Mouse (Mus musculus): ENCODE data around the gene Il17re.

Il17re gene

DNA sequence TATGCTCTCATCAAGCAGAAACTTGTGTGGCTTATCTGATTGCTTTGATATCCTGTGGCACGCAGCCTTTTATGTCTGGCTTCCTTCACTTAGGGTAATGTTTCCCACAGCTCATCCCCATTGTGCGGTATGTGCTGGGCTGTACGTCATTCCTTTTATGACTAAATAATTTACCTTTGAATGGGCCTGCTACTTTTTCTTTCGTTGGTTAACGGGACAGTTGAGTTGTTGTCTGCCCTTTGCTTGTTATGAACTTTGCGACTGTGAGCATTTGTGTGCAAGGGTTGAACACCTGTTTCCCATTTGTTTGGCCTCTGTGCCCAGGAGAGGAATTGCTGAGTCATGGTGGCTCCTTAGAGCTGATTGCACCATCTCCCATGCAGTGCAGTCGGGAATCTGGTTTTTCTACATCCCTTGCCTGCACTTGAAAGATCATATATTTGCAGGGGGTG lies 28.9 kb downstream of the Il17re start:
- no peak for DNase-seq (ENCODE audit: extremely low read depth, low read depth)

DNA sequence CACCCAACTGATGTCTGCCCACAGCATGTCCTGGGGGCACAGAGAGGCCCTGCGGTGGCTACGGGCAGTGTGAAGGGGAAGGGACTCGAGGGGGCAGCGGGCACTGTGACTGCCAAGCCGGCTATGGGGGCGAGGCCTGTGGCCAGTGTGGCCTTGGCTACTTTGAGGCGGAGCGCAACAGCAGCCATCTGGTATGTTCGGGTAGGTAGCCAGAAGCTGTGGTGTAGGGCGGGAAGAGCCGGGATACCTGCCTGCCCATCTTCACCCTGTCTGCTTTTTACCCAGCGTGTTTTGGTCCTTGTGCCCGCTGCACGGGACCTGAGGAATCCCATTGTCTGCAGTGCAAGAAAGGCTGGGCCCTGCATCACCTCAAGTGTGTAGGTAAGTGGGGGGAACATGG lies 31.1 kb downstream of the Il17re start:
- DNase-seq (ENCODE audit: extremely low read depth, low read depth): no peak

DNA sequence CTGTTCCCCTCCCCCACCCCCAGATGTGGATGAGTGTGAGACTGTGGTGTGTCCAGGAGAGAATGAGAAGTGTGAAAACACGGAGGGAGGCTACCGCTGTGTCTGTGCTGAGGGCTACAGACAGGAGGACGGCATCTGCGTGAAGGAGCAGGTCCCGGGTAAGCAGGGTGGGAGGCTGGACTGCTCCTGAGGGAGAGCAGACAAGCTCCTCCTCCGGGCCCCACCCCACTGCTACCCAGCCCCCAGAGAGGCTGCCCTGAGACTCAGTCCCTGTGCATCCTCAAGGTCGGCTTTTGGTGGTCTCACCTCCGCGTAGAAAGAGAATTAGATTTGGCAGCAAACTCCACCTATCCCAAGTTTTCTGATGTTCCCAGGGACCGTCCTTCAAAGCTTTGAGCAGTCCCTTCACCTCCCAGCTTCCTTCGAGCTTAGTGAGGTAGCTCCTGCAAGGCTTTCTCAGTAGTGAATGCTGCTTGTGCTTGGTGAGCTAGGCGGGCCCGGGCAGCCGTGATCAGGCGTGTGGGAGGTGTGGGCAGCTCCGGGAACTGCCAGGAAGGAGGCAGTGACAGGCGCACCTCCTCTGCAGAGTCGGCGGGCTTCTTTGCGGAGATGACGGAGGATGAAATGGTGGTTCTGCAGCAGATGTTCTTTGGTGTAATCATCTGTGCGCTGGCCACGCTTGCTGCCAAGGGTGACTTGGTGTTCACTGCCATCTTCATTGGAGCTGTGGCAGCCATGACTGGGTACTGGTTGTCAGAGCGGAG lies 34.0 kb downstream of the Il17re start:
- DNase-seq (ENCODE audit: extremely low read depth, low read depth): no peak

DNA sequence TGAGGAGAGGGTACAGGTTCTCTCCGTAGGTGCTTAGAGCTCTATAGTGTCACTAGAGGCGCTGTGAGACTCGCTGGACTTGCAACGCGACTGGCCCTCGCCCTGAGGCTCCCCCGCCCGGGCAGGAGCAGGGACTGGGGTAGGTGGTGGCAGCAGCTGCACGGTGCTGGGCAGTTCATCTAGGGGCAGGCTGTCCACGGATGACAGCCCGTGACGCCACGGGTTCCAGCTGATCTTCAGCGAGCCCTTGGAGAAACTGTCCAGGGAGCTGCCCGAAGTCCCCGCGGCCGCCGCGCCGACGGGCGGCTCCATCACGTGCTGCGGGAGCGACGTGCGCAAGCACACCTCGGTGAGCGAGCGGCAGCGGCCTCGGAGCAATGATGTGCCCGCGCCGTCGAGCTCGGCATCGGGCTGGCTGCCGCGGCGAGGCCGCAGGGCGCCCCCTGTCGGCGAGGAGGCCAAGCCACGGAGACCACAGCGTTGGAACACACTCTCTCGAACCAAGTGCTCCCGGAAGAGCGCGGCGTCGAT lies 36.0 kb downstream of the Il17re start:
- DNase-seq (ENCODE audit: extremely low read depth, low read depth): no peak

DNA sequence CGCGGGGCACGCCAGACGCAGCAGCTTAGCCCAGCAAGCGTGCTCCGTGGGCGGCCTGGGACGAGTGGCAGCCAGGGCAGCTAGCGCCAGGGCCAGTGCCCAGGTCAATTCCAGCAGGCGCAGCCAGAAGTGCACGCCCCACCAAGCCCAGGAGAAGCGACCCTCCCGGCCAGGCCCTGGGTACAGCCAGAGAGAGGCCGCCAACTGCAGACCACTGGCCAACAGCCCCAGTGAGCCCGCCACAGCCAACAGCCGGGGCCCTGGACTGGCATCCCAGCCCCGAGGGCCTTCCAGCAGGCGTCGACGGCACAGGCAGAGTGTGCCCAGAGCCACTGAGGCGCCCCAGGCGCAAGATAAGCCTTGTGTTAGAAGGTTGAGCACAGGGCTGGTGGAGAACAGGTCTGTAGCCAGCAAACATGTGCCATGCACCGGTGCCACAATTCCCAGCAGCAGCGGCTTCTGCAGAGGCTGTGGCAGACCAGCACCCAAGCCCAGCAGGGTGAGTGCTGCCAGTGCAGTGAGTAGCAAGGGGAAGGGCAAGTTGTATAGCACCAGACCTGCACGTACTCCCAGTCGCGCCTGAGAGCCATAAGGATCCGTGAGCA lies 36.9 kb downstream of the Il17re start:
- no peak for DNase-seq (ENCODE audit: extremely low read depth, low read depth)

DNA sequence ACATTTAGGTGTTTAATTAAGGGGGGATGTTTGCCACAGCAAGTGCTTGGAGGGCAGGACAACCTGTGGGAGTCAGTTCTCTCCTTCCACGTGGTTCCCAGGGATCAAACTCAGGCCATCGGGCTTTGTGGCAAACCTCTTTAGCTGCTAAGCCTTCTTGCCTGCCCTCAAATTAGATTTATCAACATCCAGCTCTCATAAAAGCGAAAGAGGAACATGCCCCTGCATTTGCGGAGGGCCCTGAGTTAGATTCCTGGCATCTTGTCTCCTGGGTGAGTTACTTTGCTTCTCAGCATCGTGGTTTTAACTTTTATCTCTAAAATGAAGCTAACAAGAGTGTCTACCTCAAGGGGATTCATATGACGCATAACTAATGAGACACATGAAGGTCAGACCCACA lies 41.1 kb downstream of the Il17re start:
- no peak for DNase-seq (ENCODE audit: extremely low read depth, low read depth)

DNA sequence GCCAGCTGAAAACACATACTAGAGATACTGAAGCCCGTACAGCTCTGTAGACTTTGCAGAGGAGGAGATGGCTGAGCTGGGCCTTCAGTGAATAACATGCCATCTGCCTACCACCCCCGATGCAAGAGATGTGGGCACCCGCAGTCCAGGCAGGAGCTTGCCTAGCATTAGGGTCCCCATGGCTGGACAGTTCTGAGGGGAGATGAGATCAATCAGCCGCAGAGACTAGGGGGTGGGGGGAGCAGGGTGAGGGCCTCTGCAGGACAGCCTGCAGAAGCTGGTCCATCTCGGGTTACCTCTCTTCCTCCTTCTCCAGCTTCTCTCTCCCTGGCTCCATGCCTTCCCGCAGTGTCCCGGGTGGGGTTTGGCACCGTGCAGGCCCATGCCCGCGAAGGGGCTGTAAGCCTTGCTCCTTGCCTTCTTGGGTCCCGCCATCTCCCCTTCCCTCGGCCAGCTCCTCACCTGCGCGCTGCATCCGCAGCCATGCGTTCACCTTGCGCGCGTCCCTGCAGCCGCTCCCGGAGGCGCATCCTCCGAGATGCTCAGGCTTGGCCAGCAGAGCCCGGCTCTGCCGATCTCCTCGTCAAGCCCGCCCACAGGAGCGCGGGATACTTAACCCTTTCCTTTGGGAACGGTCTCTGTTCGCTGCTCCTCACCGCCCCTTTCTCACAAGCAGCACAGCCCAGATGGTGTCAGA lies 43.3 kb downstream of the Il17re start, which contains the start of gene Prrt3:
Gene Prrt3, minus strand, starts transcription at position 544 of the 697 bp plus-strand sequence.
- no peak for DNase-seq (ENCODE audit: extremely low read depth, low read depth)

DNA sequence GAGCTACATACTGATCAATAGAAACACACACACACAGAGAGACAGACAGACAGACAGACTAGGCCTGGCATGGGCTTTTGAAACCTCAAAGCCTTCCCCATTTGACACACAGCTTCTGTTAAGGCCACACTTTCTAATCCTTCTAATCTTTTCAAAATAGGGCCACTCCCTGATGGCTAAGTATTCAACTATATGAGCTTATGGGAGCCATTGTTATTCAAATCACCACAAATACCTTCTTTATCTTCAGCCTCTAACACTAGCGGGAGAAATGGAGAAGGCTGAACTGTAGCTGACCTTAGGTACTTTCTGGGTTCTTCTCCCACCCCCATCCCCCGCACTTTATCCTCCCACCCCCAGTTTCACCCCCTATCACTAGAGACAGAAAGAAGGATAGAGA lies 44.5 kb downstream of the Il17re start:
- no peak for DNase-seq (ENCODE audit: extremely low read depth, low read depth)

DNA sequence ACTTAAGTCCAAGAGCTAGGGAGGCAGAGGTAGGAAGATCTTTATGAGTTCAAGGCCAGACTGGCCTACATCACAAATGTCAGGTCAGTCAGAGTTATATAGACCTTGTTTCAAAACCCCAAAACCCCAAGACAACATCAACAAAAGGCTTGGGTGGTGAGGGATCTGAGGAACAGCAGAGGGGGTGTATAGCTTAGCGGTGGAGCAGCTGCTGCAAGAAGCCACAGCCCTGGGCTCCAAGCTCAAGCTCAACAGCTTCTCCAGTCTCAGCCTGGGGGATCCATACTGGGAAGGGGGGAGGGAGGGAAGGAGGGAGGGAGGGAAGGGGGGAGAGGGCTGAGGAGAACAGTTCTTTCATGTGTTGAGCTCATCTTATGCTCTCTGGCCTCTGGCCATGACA lies 47.4 kb downstream of the Il17re start:
- no peak for DNase-seq (ENCODE audit: extremely low read depth, low read depth)

DNA sequence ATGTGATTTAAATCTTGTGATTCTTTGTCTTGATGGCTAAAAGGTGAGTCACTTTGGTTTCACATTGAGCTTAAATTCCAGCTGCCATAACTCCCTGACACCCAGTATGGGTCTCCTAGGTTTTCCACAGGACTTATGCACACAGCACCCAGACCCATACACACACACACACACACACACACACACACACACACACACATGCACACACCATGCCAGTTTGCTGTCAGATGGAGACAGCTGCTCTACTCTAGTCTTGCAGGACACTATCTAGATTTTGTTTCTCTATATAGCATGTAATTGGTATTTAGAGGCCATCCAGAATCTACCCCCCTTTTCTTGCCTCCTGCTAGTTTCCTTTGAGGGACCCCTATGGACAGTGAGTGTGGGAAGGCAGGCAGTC lies 48.8 kb downstream of the Il17re start:
- DNase-seq (ENCODE audit: extremely low read depth, low read depth): no peak

DNA sequence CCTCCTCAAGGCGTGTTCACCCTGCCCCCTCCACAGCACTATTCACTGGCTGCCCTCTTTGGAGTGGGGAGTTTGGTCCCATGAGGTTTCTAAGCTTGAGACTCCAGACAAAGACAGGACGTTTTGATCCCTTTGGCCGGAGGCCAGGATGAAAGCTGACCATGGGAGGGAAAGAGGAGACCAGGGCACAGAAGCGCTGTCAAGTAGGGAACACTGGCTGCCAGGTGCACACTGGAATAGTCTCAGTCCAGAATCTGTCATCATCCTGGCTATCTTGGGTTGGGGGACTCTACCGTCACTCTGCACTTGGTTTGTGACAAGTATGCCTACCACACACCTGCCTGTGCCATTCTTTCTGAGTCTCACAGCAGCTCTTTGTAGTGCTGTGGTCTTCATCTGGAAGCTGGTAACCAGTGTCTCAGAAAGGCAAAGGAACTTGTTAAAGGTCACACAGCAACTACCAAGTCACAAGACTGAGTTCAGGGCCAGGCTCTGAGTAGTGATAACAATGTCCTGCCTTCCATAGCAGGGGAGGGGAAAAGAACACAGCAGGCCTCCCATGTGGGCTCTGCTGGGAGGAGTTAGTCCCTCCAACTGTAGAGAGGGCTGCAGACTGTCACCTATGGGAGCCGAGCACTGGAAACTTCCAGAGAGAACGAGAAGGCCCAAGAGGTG lies 50.1 kb downstream of the Il17re start:
- DNase-seq (ENCODE audit: extremely low read depth, low read depth): no peak

DNA sequence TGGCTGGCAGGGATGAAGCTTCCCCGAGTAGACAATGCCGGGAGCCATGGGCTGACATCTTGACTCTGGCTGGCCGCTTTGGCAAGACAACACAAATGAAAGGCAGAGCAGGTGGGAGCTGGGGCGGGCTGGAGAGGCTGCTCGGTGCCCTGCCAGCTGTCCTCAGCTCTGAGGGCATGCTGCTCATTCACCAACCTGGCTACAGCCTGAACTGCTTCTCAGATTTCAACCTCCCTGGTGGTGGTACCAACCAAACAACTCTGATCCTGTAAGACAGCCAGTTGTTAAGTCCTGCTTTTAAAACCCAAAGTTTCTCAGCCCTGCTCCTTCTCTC lies 50.6 kb downstream of the Il17re start:
- no peak for DNase-seq (ENCODE audit: extremely low read depth, low read depth)

DNA sequence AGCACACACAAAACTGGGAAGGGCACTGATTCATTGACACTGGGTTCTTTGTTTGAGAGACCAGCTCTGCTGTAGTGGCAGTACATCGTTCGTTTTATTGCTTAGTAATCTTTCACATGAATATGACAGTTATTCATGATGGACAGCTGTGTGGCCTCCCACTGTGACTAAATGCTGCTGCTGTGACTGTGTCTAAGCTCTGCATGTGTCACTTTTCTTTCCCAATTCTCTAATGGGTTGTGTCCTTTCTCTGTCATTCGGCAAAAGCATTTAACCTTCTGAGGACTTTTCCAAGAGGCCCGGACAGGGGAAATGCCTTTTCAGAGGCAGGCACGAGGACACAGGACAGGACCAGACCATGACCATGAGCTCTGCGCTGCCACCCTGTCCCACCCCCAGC lies 55.7 kb downstream of the Il17re start:
- no peak for DNase-seq (ENCODE audit: extremely low read depth, low read depth)

DNA sequence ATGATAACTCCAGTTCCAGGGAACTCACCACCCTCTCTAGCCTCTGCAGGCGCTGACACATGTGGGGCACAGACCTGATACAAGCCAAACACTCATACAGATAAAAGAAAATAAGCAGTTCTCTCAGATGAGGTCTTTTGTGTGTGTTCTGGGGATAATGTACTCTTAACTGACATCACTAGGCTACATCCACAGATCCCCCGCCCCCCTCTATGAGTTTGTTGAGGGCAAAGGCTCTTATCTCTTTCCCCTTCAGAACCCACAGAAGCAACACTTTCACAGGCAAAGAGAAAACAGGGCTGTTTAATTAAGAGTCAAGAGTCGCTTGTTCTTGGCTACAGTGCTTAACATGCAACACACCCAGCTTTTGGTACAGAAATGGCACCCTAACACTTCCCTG lies 56.3 kb downstream of the Il17re start:
- no peak for DNase-seq (ENCODE audit: extremely low read depth, low read depth)

DNA sequence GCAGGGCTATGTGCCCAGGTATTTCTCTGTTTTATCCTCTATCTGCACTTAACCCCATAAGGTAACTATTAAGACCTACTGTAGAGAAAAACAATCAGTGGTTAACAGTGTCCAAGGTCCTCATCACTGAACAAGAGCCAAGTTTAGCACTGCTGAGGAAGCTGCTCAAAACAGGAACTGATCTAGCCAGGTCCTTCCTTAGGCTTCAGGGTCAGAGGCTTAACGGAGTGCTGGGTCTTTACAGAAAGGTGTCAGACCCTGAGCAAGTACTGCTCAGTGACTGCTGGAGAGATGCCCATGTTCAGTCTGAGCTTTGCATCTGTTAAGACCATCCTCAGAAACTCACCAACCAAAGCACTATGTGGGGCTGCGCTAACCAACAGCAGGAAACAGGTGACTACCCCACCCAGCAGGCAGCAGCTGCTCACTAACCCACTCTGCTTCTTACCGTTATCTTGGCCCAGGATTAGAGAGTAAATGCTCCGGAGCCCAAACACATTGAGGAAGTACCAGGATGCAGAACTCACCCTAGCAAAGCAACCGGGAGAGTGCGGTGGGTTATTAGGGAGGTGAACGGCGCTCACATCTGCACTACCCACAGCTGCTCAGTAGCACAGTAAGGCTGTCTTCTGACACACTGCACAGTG lies 59.3 kb downstream of the Il17re start:
- peak; percentile 63 for DNase-seq (ENCODE audit: extremely low read depth, low read depth)
